ENCODE assay signal across 25 mouse cellular contexts in the genomic region with DNA sequence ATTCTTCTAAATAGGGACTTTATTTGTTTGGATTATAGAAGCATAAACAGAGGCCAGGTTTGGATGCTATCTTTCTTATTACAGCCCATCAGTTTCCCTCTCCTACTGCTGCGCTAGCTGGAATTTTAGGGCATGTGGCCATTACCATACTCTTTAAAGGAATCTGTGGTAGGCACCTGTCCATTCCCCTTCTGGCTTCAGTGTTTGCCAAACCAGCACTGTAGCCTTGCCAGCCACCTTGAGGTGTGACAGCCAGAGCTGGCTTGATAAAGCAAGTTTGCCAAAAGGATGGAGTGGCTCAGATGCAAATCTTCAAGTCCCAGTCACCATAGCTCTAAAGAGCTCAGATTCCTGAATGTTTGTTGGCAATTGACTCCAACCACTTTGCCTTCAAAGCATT. TPM values are rescaled to one million over a fixed set of nuclear protein-coding genes. Genes with fewer than 3 reads are reported as not detected.
DNase-seq lines count a peak whose midpoint lies in the region; ATAC-seq and TF ChIP-seq lines count a peak whose summit lies in the region.
"Had no signal": no experiment of that assay in that cellular context is flagged by ENCODE, and none has a peak within 500 bp of the region (broad histone marks: within the 10 kb centered on the region; RNA-seq: fewer than 3 reads in every experiment).

No protein-coding gene starts in this region.

- no peaks in the 10 kb centered on the region for H3K36me3 ChIP-seq in lung, embryonic 14.5 days (ENCODE audit: insufficient read depth)
- no peaks in the 10 kb centered on the region for H3K36me3 ChIP-seq in midbrain, embryonic 16.5 days (ENCODE audit: control insufficient read depth, insufficient read depth, low read length)
- H3K36me3 ChIP-seq: forebrain, embryonic 15.5 days; heart, embryonic 13.5 days; intestine, embryonic 15.5 days; limb, embryonic 10.5 days; limb, embryonic 15.5 days; liver, embryonic 15.5 days; midbrain, embryonic 10.5 days; midbrain, embryonic 15.5 days had no signal

- H3K4me2 ChIP-seq in lung, embryonic 14.5 days: no peak overlapping the region
- H3K4me2 ChIP-seq in midbrain, embryonic 16.5 days (ENCODE audit: low read length): no peak overlapping the region
- H3K4me2 ChIP-seq: forebrain, embryonic 15.5 days; heart, embryonic 13.5 days; intestine, embryonic 15.5 days; limb, embryonic 15.5 days; liver, embryonic 15.5 days; midbrain, embryonic 15.5 days had no signal

- no peak overlapping the region for H3K4me3 ChIP-seq in lung, embryonic 14.5 days (ENCODE audit: low read depth, low read length)
- no peak overlapping the region for H3K4me3 ChIP-seq in midbrain, embryonic 16.5 days (ENCODE audit: low read depth, low read length)
- H3K4me3 ChIP-seq: forebrain, embryonic 15.5 days; heart, adult 2 months; heart, embryonic 13.5 days; intestine, embryonic 15.5 days; limb, embryonic 10.5 days; limb, embryonic 15.5 days; liver, embryonic 15.5 days; midbrain, embryonic 10.5 days; midbrain, embryonic 15.5 days had no signal

- 0 out of 2 replicates have a peak, but pooled peaks have one; percentile 64 for ATAC-seq in cerebellum, adult (ENCODE audit: insufficient number of reproducible peaks, low FRiP score, low TSS enrichment)
- ATAC-seq in lung, embryonic 14.5 days (ENCODE audit: insufficient read depth): peak; percentile 23; the same call in 1 of the 2 replicates
- no peak for ATAC-seq in midbrain, embryonic 16.5 days
- ATAC-seq: activated CD4-positive, CD25-positive, alpha-beta regulatory T cell, adult 4 months had no signal

- DNase-seq in cerebellum, postnatal 4 days (ENCODE audit: low spot score in 2 of 2): no peak
- DNase-seq in lung, embryonic 14.5 days: no peak
- no peak for DNase-seq in lung, postnatal 36 days
- DNase-seq in cerebellum, adult 8-10 months: peak; percentile 22
- DNase-seq in cerebellum, postnatal 25 days: peak; percentile 22 to 30
- no peak for DNase-seq in heart, adult 9 months (ENCODE audit: low spot score in 2 of 2)
- DNase-seq: kidney, postnatal 10 days; layer of hippocampus, adult 9-11 months; thymus, adult 18-20 months; thymus, postnatal 25 days had no signal

- H3K4me1 ChIP-seq in lung, embryonic 14.5 days (ENCODE audit: insufficient read depth): no peaks in the 10 kb centered on the region
- H3K4me1 ChIP-seq in midbrain, embryonic 16.5 days (ENCODE audit: control insufficient read depth, insufficient read depth, low read length): no peaks in the 10 kb centered on the region
- H3K4me1 ChIP-seq: intestine, embryonic 15.5 days; liver, embryonic 15.5 days; midbrain, embryonic 15.5 days had no signal

- no peaks in the 10 kb centered on the region for H3K9me3 ChIP-seq in lung, embryonic 14.5 days (ENCODE audit: low read depth, low read length)
- H3K9me3 ChIP-seq in midbrain, embryonic 16.5 days (replicated peaks; ENCODE audit: control insufficient read depth, low read length, poor library complexity, severe bottlenecking): no peaks in the 10 kb centered on the region
- H3K9me3 ChIP-seq: forebrain, embryonic 15.5 days; heart, embryonic 13.5 days; intestine, embryonic 15.5 days; limb, embryonic 10.5 days; limb, embryonic 15.5 days; liver, embryonic 15.5 days; midbrain, embryonic 10.5 days; midbrain, embryonic 15.5 days had no signal

- no peaks in the 10 kb centered on the region for H3K27me3 ChIP-seq in lung, embryonic 14.5 days (ENCODE audit: insufficient read depth, low read length)
- no peaks in the 10 kb centered on the region; the same call in 1 of the 2 replicates for H3K27me3 ChIP-seq in midbrain, embryonic 16.5 days (ENCODE audit: control insufficient read depth, insufficient read depth, low read depth, low read length)
- H3K27me3 ChIP-seq: CH12.LX; forebrain, embryonic 15.5 days; intestine, embryonic 15.5 days had no signal

- no peak overlapping the region for H3K9ac ChIP-seq in lung, embryonic 14.5 days
- H3K9ac ChIP-seq in midbrain, embryonic 16.5 days (ENCODE audit: low read depth, low read length): no peak overlapping the region
- H3K9ac ChIP-seq: forebrain, embryonic 15.5 days; heart, embryonic 13.5 days; intestine, embryonic 15.5 days; limb, embryonic 15.5 days; liver, embryonic 15.5 days; midbrain, embryonic 15.5 days had no signal

- H3K27ac ChIP-seq in lung, embryonic 14.5 days (ENCODE audit: low read depth): no peak overlapping the region
- H3K27ac ChIP-seq in midbrain, embryonic 16.5 days (ENCODE audit: low read length): no peak overlapping the region
- H3K27ac ChIP-seq: forebrain, embryonic 15.5 days; heart, adult 2 months; heart, embryonic 13.5 days; intestine, embryonic 15.5 days; limb, embryonic 10.5 days; liver, embryonic 15.5 days; macrophage; midbrain, embryonic 10.5 days; midbrain, embryonic 15.5 days; stomach, postnatal 0 days had no signal

- no peak for TF ChIP-seq CTCF in lung, embryonic 14.5 days (IDR thresholded peaks at IDR 0.05; ENCODE audit: low read depth)

- 57% methylated on average over 1 of the region's 1 CpGs for whole genome bisulfite sequencing in lung, embryonic 14.5 days
- 90% methylated on average over 1 of the region's 1 CpGs for WGBS in midbrain, embryonic 16.5 days

RNA-seq across cellular contexts. Expression of a gene that starts 32.3 kb away (rescaled TPM):
- polyA plus RNA-seq in lung, embryonic 14.5 days (2014; fragmentation: Nextera tagmentation; extraction: Ambion mirVana): 0.42 and 0.50 TPM in 2 replicates
- 0.68 and 0.72 TPM in 2 replicates for polyA plus RNA-seq in midbrain, embryonic 16.5 days (2015; fragmentation: Nextera tagmentation; extraction: Ambion mirVana)
- polyA plus RNA-seq: activated CD4-positive, CD25-positive, alpha-beta regulatory T cell, adult 4 months; heart, embryonic 13.5 days; macrophage had no signal

Comparison
In these comparisons a context has a peak if more than half of its experiments do, and no peak if none do; other contexts are left out.
1. DNase-seq: peak in cerebellum, adult 8-10 months (single experiment) and cerebellum, postnatal 25 days (2 of 2); none in cerebellum, postnatal 4 days (0 of 2), lung, embryonic 14.5 days (single experiment), lung, postnatal 36 days (single experiment) and heart, adult 9 months (0 of 2).